Mouse (Mus musculus) A20 (cell line): ENCODE results near the gene Ndufab1.

ENCODE experiments used
- DNase-seq: peaks from one replicate; pipeline ENCODE4 v3.0.0-alpha.2; 2011; ENCODE audit warnings: low read depth, low spot score

The Ndufab1 gene

DNA sequence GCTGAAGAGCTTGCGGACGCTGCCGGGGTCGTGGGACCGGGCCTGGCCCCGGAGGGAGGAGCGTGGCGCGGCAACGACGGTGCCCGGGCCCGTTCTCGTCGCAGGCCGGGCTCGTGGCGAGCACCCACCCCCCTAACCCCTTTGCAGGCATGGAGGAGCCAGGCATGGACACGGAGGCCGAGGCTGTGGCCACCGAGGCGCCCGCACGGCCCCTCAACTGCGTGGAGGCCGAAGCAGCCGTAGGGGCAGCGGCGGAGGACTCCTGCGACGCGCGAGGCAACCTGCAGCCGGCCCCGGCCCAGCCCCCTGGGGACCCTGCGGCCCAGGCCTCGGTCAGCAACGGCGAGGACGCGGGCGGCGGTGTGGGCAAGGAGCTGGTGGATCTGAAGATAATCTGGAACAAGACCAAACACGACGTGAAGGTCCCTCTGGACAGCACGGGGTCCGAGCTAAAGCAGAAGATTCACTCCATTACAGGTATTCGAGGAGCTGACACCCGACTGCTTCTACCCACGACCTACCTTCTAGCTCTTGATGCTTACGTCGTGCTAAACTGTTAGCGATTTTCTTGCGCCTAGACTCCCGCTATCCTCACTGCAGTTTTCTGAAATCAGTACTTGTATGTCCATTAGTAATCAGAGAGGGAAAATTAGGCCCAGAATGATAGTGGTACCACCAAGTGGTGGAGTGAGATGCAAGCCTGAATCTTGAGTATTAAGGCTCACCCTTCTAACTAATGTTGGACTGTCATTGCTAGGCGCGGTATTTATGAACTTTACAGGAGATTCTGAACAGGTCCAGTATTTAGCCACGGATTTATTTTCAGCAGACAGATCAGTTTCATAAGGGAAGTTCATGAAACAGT, 33.9 kb downstream of the Ndufab1 start:
- DNase-seq: peak; percentile 62

- DNase-seq: peak; percentile 99
These were observed 34.7 kb downstream of the Ndufab1 start, which contains the start of the genes Ubfd1 and Ears2 for GRCm38 (mm10) chr7:122066945-122067516. Ubfd1 (plus strand) TSS chr7:122067175. Ears2 (minus strand) TSS chr7:122067263.

DNA sequence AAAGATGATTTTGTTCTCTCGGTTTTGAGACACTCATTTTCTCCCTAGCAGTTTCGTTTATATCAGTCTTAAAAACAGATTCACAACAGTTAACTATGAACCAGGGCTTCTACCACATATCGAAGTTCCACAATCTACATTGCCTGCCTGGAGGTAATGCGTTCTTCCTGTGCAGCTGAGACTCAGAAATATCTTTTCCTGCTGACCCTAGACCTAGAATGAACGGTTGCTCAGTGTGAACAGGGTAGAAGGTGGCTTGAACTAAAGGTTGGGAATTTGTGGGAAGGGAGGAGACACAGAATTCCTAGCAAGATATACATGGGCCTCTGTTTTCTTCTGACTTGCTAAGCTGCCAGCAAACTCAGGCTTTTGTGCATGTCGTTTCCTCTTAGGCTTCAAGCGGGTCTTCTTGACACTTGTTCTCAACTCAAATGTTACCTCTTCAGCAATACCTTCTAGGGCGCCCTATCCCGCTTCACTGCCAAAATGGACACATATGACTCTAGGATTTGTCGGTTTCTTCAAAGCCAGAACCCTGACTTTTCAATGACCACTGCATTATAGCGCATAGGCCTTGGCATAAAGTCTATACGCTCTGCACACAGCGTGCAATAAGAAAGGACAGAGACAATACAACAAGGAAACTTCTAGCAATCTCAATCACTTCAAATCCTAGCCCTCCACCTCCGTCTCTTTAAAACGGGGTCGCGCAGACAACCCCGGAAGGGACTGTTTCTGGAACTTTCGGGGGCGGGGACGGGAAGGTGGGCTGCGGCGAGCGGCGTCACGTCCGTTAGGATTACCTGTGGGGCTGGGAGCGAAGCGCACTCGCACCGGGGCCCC, 35.4 kb downstream of the Ndufab1 start:
- DNase-seq: peak; percentile 63

GRCm38 (mm10) chr7:122065656-122066055, 36.0 kb downstream of the Ndufab1 start:
- DNase-seq: peak; percentile 61

DNA sequence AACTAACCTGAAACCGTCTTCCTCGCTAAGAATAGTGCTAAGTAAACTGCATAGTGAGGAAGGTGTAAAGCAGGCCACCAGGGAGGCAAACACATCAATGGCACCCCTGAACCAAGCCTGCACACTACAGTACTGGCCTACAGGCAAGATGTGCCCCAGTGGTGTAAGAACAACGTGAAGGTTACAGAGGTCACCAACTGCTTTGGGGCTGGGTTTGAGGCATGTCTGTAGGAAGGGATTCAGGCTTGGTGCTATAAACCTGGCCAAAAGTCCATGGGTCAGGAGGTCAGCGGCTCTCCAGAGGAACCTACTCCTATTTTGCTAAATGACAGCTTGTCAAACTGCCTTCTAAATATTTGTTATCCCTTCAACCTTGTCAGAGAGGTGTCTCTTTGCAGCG, 45.1 kb downstream of the Ndufab1 start:
- no peak for DNase-seq

GRCm38 (mm10) chr7:122050834-122051233, 50.9 kb downstream of the Ndufab1 start:
- no peak for DNase-seq

GRCm38 (mm10) chr7:122048191-122048590, 53.5 kb downstream of the Ndufab1 start:
- DNase-seq: no peak

DNA sequence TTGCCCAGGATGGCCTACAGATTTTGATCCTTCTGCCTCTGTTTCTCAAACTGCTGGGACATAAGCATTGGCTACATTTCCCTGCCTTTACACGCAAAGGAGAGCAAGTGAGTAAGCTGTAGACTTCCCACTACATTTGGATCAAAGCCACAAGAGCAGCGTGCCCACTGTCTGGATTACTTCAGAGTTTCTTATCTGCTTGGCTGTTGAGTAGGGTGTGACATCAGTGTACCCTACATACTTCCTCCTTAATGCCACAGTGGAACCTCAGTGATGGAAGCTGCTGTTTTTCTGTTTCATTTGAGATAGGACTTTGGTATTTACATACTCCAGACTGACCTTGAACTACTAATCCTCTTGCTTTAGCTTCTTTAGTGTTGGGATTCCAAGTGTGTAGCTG, 54.9 kb downstream of the Ndufab1 start:
- no peak for DNase-seq

GRCm38 (mm10) chr7:122045711-122046110, 56.0 kb downstream of the Ndufab1 start:
- no peak for DNase-seq

DNA sequence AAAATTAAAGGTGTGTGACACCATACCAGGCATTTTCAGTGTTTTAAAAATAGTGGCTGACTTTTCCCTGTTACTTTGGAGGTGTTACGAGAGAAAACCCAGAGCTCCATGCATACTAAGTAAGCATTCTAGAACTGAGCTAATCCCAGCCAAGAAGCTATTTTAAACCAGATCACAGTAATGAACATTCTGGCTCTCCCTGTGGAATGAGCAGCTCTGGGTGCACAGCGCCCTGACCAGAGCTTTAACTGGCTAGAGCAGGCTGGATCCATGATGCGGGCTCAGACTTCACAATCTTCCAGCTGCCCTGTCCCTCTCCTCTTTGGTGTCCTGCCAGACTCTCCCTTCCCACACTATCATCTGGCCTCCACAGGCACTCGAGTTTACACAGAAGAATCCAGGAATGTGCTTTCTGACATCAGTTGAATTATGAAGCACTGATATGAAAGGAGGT, 56.5 kb downstream of the Ndufab1 start:
- DNase-seq: no peak

DNA sequence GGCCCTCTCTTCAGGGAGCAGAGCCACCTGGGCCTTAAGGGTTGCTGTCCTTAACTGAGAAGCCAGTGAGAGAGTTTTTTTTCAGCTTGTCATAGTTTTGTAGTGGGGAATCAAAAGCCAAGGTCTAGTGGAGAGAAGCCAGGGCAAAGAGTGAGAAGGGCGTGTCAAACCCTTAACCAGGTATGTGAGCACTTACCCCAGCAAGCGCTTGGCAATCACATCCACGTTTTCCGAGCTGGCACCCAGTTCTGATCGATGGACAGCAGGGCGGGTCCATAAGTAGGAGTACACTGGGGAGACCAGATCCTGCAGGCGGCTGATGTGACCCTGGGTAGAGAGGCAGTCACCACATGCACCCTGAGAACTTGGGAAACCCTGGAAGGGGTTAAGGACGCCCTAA, 57.6 kb downstream of the Ndufab1 start:
- no peak for DNase-seq
